Mouse (Mus musculus) midbrain, embryonic 15.5 days (tissue): ENCODE measurements around the gene Ccdc159. TPM values are rescaled to one million over a fixed set of nuclear protein-coding genes. Genes with fewer than 3 reads are reported as not detected.

Experiments used
- ATAC-seq: fragments of 200-750 bp; cut with Nextera tagmentation; replicated peaks from 2 replicates; pipeline ENCODE4 v1.8.0; 2017; ENCODE audit warnings: moderate TSS enrichment
- H3K27ac ChIP-seq: fragments of 300-500 bp; sonication (generic); 2 replicates; pipeline ENCODE4 v1.5.1; 2015; ENCODE audit warnings: mild to moderate bottlenecking, inconsistent platforms
- H3K27me3 ChIP-seq: fragments of 300-500 bp; sonication (generic); replicated peaks from 2 replicates; pipeline ENCODE4 v1.6.1; 2015; ENCODE audit warnings: inconsistent platforms
- H3K36me3 ChIP-seq: fragments of 300-500 bp; sonication (generic); replicated peaks from 2 replicates; pipeline ENCODE4 v1.6.1; 2015; ENCODE audit warnings: inconsistent platforms
- H3K4me1 ChIP-seq: fragments of 300-500 bp; sonication (generic); 2 replicates; pipeline ENCODE4 v1.6.1; 2015; ENCODE audit warnings: inconsistent platforms
- H3K4me2 ChIP-seq: fragments of 300-500 bp; sonication (generic); 2 replicates; pipeline ENCODE4 v1.6.1; 2015; ENCODE audit warnings: inconsistent platforms, mild to moderate bottlenecking, moderate library complexity
- H3K4me3 ChIP-seq: fragments of 300-500 bp; sonication (generic); 2 replicates; pipeline ENCODE4 v1.5.1; 2015; ENCODE audit warnings: mild to moderate bottlenecking, inconsistent platforms
- H3K9ac ChIP-seq: fragments of 300-500 bp; sonication (generic); 2 replicates; pipeline ENCODE4 v1.6.1; 2015; ENCODE audit warnings: mild to moderate bottlenecking, inconsistent platforms
- H3K9me3 ChIP-seq: fragments of 300-500 bp; sonication (generic); 2 replicates; pipeline ENCODE4 v1.6.1; 2016; ENCODE audit warnings: inconsistent platforms
- whole genome bisulfite sequencing: fragments of 180-500 bp; shearing (Covaris S2); methylation state at CpG from one replicate; pipeline ENCODE4 v1.1.7; 2015; ENCODE audit warnings: mixed read lengths; 5-methylcytosine and 5-hydroxymethylcytosine counted together
- polyA plus RNA-seq: library from polyadenylated mRNA; unstranded; fragments of >200 nt; fragmentation: Nextera tagmentation; extraction: Ambion mirVana; gene quantifications from 2 replicates; pipeline ENCODE4 v1.2.1, GENCODE M21; 2015

Ccdc159 gene
- polyA plus RNA-seq, 1 experiment from 2014 or later: 14.1 TPM

GRCm38 (mm10) chr9:21923490-21924098, 3.7 kb upstream of the Ccdc159 start:
- Histone ChIP-seq H3K9ac (no peak overlapping the region), H3K36me3 (0 out of 2 replicates have a peak, but pooled peaks cover 3% of the 10 kb centered on the region), H3K9me3 (no peaks in the 10 kb centered on the region), H3K4me1 (peaks cover 14% of the 10 kb centered on the region), H3K4me2 (no peak overlapping the region), H3K27ac (no peak overlapping the region), H3K27me3 (no peaks in the 10 kb centered on the region), H3K4me3 (no peak overlapping the region)
- 74% methylated on average over 3 of the region's 3 CpGs for WGBS
- ATAC-seq: no peak

- Histone ChIP-seq H3K27me3 (no peaks in the 10 kb centered on the region), H3K4me3 (no peak overlapping the region), H3K27ac (no peak overlapping the region), H3K4me1 (peaks cover 14% of the 10 kb centered on the region), H3K4me2 (no peak overlapping the region), H3K9me3 (no peaks in the 10 kb centered on the region), H3K9ac (no peak overlapping the region), H3K36me3 (0 out of 2 replicates have a peak, but pooled peaks cover 3% of the 10 kb centered on the region)
- no peak for ATAC-seq
- 75% methylated on average over 6 of the region's 6 CpGs for WGBS
These were observed 3.2 kb upstream of the Ccdc159 start for GRCm38 (mm10) chr9:21924099-21924493.

GRCm38 (mm10) chr9:21925034-21925433, 2.2 kb upstream of the Ccdc159 start:
- H3K27me3 ChIP-seq: no peaks in the 10 kb centered on the region
- peaks cover 14% of the 10 kb centered on the region for H3K4me1 ChIP-seq
- WGBS: 93% methylated on average over 3 of the region's 3 CpGs
- H3K27ac ChIP-seq: no peak overlapping the region
- no peak overlapping the region for H3K4me3 ChIP-seq
- no peak overlapping the region for H3K4me2 ChIP-seq
- H3K36me3 ChIP-seq: 0 out of 2 replicates have a peak, but pooled peaks cover 3% of the 10 kb centered on the region
- no peak overlapping the region for H3K9ac ChIP-seq
- H3K9me3 ChIP-seq: no peaks in the 10 kb centered on the region
- ATAC-seq: no peak

GRCm38 (mm10) chr9:21925506-21925905, 1.8 kb upstream of the Ccdc159 start:
- Histone ChIP-seq H3K4me2 (no peak overlapping the region), H3K9me3 (no peaks in the 10 kb centered on the region), H3K27ac (no peak overlapping the region), H3K9ac (no peak overlapping the region), H3K36me3 (0 out of 2 replicates have a peak, but pooled peaks cover 3% of the 10 kb centered on the region), H3K4me1 (peaks cover 14% of the 10 kb centered on the region), H3K27me3 (no peaks in the 10 kb centered on the region), H3K4me3 (no peak overlapping the region)
- WGBS: 100% methylated on average over 1 of the region's 1 CpGs
- ATAC-seq: no peak

- 77% methylated on average over 6 of the region's 6 CpGs for WGBS
- Histone ChIP-seq H3K9ac (peak overlapping the region; percentile 50; the same call in 1 of the 2 replicates), H3K4me2 (peak overlapping the region; percentile 58), H3K9me3 (no peaks in the 10 kb centered on the region), H3K27me3 (no peaks in the 10 kb centered on the region), H3K27ac (no peak overlapping the region), H3K36me3 (0 out of 2 replicates have a peak, but pooled peaks cover 3% of the 10 kb centered on the region), H3K4me3 (peak overlapping the region; percentile 52), H3K4me1 (peaks cover 14% of the 10 kb centered on the region)
- ATAC-seq: no peak
These were observed 1.1 kb upstream of the Ccdc159 start for GRCm38 (mm10) chr9:21926155-21926554.

GRCm38 (mm10) chr9:21926784-21927183, 487 bp upstream of the Ccdc159 start:
- under 1% methylated on average over 6 of the region's 6 CpGs for WGBS
- peak overlapping the region; percentile 70 for H3K27ac ChIP-seq
- H3K4me2 ChIP-seq: peak overlapping the region; percentile 58

GRCm38 (mm10) chr9:21929208-21929607, 1.9 kb downstream of the Ccdc159 start:
- Histone ChIP-seq H3K4me3 (no peak overlapping the region), H3K9ac (no peak overlapping the region), H3K27ac (no peak overlapping the region), H3K36me3 (0 out of 2 replicates have a peak, but pooled peaks cover 3% of the 10 kb centered on the region), H3K4me1 (peaks cover 14% of the 10 kb centered on the region), H3K27me3 (no peaks in the 10 kb centered on the region), H3K4me2 (no peak overlapping the region), H3K9me3 (no peaks in the 10 kb centered on the region)
- no peak for ATAC-seq
- WGBS: 92% methylated on average over 3 of the region's 3 CpGs

More at GRCm38 (mm10) chr9:21926784-21927183, 487 bp upstream of the Ccdc159 start:
- peak overlapping the region; percentile 52 for H3K4me3 ChIP-seq
- 0 out of 2 replicates have a peak, but pooled peaks cover 3% of the 10 kb centered on the region for H3K36me3 ChIP-seq
- peaks cover 14% of the 10 kb centered on the region for H3K4me1 ChIP-seq
- H3K27me3 ChIP-seq: no peaks in the 10 kb centered on the region
- 0 out of 2 replicates have a peak, but pooled peaks have one; percentile 1 for ATAC-seq
- peak overlapping the region; percentile 50 for H3K9ac ChIP-seq
- no peaks in the 10 kb centered on the region for H3K9me3 ChIP-seq

- H3K4me1 ChIP-seq: 0 out of 2 replicates have a peak, but pooled peaks cover 6% of the 10 kb centered on the region
- no peak overlapping the region for H3K27ac ChIP-seq
- no peak overlapping the region for H3K9ac ChIP-seq
- no peak overlapping the region for H3K4me3 ChIP-seq
- H3K9me3 ChIP-seq: no peaks in the 10 kb centered on the region
- WGBS: 66% methylated on average over 2 of the region's 2 CpGs
- H3K4me2 ChIP-seq: no peak overlapping the region
- H3K27me3 ChIP-seq: no peaks in the 10 kb centered on the region
- no peak for ATAC-seq
- H3K36me3 ChIP-seq: no peaks in the 10 kb centered on the region
These were observed 4.7 kb downstream of the Ccdc159 start for GRCm38 (mm10) chr9:21932006-21932405.

- 63% methylated on average over 12 of the region's 12 CpGs for WGBS
- Histone ChIP-seq H3K36me3 (no peaks in the 10 kb centered on the region), H3K4me2 (no peak overlapping the region), H3K4me3 (no peak overlapping the region), H3K9me3 (no peaks in the 10 kb centered on the region), H3K27me3 (no peaks in the 10 kb centered on the region), H3K9ac (no peak overlapping the region), H3K27ac (no peak overlapping the region), H3K4me1 (peaks cover 8% of the 10 kb centered on the region; the same call in 1 of the 2 replicates)
- ATAC-seq: no peak
These were observed 5.3 kb downstream of the Ccdc159 start for GRCm38 (mm10) chr9:21932445-21933137.

- H3K4me2 ChIP-seq: no peak overlapping the region
- H3K9me3 ChIP-seq: no peaks in the 10 kb centered on the region
- no peak for ATAC-seq
- 89% methylated on average over 12 of the region's 12 CpGs for WGBS
- H3K4me3 ChIP-seq: no peak overlapping the region
- no peak overlapping the region for H3K9ac ChIP-seq
- H3K36me3 ChIP-seq: no peaks in the 10 kb centered on the region
- H3K27ac ChIP-seq: no peak overlapping the region
- H3K4me1 ChIP-seq: peaks cover 21% of the 10 kb centered on the region
- H3K27me3 ChIP-seq: no peaks in the 10 kb centered on the region
These were observed 6.8 kb downstream of the Ccdc159 start for GRCm38 (mm10) chr9:21934021-21934420.

- Histone ChIP-seq H3K9ac (no peak overlapping the region), H3K27ac (peak overlapping the region; percentile 89; the same call in 1 of the 2 replicates), H3K4me2 (peak overlapping the region; percentile 65; the same call in 1 of the 2 replicates), H3K4me3 (no peak overlapping the region), H3K36me3 (peaks cover 5% of the 10 kb centered on the region; the same call in 1 of the 2 replicates), H3K4me1 (peaks cover 26% of the 10 kb centered on the region), H3K9me3 (no peaks in the 10 kb centered on the region), H3K27me3 (no peaks in the 10 kb centered on the region)
- WGBS: 85% methylated on average over 7 of the region's 7 CpGs
- no peak for ATAC-seq
These were observed 8.3 kb downstream of the Ccdc159 start for GRCm38 (mm10) chr9:21935466-21936131.
